Mouse (Mus musculus) cortical plate, adult 2 months (tissue): ENCODE measurements around the gene Eya3.

ENCODE experiments used
- CTCF ChIP-seq: fragments of 200-500 bp; IDR thresholded peaks from 2 replicates; pipeline ENCODE4 v1.5.1; 2011; ENCODE audit warnings: mild to moderate bottlenecking, control low read depth, low read length; ENCODE audit not compliant: insufficient read depth; ENCODE audit errors: extremely low read depth
- POLR2A ChIP-seq: fragments of 200-500 bp; IDR thresholded peaks from 2 replicates; pipeline ENCODE4 v1.6.1; 2011; ENCODE audit warnings: mild to moderate bottlenecking, low read length, control low read depth; ENCODE audit not compliant: insufficient read depth; ENCODE audit errors: extremely low read depth

- TF ChIP-seq POLR2A (no peak), CTCF (no peak)
Observed at GRCm38 (mm10) chr4:132603468-132603867, 35.3 kb upstream of the Eya3 start.
